Mouse (Mus musculus): ENCODE measurements at regions not wholly inside any gene's neighbourhood (a gene's known extent, or its start where the extent isn't known, plus 50 kb on each side); places are given as distances from the start of the nearest gene placed in this dataset.

DNA sequence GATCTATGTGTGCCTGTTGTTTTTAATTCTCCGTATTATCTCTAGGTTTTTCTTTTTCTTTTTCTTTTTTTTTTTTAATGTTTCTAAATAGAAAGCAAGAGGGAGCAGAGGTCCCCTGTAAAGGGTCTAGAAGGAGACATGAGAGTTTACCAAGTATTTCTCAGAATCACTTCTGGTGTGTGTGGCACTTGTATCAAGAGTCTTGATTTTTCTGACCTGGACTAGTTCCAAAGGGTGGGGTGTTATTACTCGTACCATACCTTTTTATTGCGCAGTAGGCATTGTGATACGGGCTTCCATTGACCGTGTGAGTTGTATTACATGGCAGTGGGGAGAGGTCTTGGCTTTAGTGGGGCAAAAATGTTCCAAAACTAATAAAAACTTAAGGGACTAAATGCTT, 63.2 kb upstream of the Bmp6 start:
- Histone ChIP-seq H3K4me1 (no peaks in the 10 kb centered on the region), H3K4me2 (no peak overlapping the region), H3K36me3 (no peaks in the 10 kb centered on the region), H3K4me3 (no peak overlapping the region), H3K9ac (no peak overlapping the region), H3K9me3 (no peaks in the 10 kb centered on the region), H3K27me3 (no peaks in the 10 kb centered on the region), H3K27ac (no peak overlapping the region)
- ATAC-seq (ENCODE audit: borderline replicate concordance, extremely low read depth, low FRiP score, low TSS enrichment): no peak
- WGBS: 77% methylated on average over 5 of the region's 5 CpGs

DNA sequence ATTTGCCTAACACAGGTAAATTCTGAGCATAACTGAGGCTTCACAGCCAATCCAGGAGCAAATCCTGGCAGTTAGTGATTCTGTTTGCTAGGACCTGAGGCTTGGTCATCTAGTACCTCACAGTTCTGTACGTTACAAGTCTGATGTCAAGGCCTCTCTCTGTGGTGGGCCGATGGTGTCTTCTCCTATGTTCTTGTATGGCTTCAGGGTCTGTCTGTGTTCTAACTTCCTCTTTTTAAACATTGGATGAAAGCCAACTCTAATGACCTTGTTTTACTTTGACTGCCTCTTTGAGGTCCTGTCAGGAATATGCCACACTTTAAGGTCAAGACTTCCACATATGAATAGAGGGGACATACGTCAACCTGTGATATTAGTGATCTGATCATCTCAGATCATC, 56.9 kb upstream of the Bmp6 start:
- Histone ChIP-seq H3K9ac (no peak overlapping the region), H3K4me1 (peaks cover 8% of the 10 kb centered on the region; the same call in 1 of the 2 replicates), H3K4me3 (no peak overlapping the region), H3K36me3 (no peaks in the 10 kb centered on the region), H3K27me3 (no peaks in the 10 kb centered on the region), H3K4me2 (no peak overlapping the region), H3K9me3 (no peaks in the 10 kb centered on the region), H3K27ac (no peak overlapping the region)
- ATAC-seq (ENCODE audit: borderline replicate concordance, extremely low read depth, low FRiP score, low TSS enrichment): no peak
- WGBS: 54% methylated on average over 3 of the region's 3 CpGs

DNA sequence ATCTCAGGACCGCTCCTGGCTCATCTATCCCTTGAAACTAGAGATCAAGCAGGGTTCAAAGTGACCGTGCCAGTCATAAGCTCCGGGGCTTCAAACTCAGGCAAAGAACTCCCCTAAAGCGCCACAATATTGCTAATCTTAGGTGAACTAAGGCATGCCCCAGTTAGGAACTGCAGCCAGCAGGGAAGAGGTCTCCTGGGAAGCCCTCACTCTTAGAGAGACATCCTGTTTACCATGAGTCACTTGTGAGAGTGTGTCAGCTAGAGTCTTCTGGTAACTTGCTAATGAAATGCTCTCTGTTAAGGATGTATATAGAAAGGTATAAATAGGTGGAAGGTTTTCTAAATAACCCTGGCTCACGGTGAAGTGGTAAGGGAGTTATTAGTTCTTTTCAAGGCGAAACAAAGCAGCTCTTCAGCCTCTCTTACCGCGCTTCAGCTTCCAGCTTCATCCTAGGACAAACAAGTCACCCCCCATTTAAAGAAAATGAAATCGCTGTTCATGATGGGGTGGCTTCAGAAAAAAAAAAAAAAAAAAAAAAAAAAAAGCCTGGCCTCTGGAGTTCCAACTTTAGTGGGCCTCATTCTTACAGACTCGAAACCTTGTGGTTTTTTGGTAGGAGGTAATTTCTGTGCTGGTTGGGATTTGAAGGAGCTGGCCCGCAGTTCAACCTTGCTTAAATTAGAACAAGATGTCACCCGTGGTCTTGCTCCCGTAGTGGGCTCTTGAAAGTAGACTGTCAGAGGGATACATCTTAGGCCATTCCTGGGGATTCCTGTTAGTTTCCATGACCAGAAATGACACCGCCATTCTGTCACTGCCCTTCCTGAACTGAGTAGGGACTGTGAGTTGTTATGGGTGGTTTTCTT, 56.1 kb upstream of the Bmp6 start:
- H3K27ac ChIP-seq: no peak overlapping the region
- WGBS: 82% methylated on average over 14 of the region's 14 CpGs
- H3K9me3 ChIP-seq: no peaks in the 10 kb centered on the region
- no peaks in the 10 kb centered on the region for H3K27me3 ChIP-seq
- peaks cover 8% of the 10 kb centered on the region; the same call in 1 of the 2 replicates for H3K4me1 ChIP-seq
- no peak overlapping the region for H3K9ac ChIP-seq
- H3K4me3 ChIP-seq: no peak overlapping the region
- ATAC-seq (ENCODE audit: borderline replicate concordance, extremely low read depth, low FRiP score, low TSS enrichment): no peak
- no peak overlapping the region for H3K4me2 ChIP-seq
- H3K36me3 ChIP-seq: no peaks in the 10 kb centered on the region

DNA sequence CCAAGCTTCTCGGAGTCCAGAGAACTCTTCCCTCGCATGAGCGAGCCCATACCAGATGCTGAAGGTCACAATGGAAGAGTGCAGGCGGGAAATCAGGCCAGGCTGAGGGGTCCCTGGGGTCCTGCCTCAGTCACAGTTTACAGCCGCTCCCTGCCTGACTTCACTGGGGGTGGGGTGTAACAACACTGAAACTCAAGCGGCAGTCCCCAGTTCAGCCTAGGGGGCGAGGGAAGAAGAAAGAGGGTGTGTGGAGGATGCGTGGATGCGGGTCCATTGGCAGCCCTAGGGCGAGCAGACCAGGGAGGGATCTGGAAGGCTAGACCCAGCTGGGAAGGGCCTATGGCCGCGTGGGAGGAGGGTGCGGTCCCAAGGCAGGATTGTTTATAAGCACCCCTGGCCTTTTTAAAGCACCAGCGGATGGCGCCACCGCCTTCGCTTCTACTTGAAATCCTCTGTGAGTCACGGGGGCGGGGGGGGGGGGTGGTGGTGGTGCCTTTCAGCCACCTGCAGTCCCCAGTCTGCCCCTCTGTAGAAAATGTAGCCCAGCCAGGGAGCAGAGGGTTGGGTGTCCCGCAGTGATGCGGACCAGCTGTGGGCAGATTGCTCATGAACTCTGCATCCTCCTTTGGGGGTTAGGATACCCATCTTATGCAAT, 54.5 kb upstream of the Bmp6 start:
- Histone ChIP-seq H3K27me3 (no peaks in the 10 kb centered on the region), H3K4me1 (peaks cover 8% of the 10 kb centered on the region; the same call in 1 of the 2 replicates), H3K36me3 (no peaks in the 10 kb centered on the region), H3K4me3 (no peak overlapping the region), H3K4me2 (peak overlapping the region; percentile 35), H3K9me3 (no peaks in the 10 kb centered on the region), H3K9ac (no peak overlapping the region), H3K27ac (no peak overlapping the region)
- WGBS: 32% methylated on average over 20 of the region's 21 CpGs
- ATAC-seq (ENCODE audit: borderline replicate concordance, extremely low read depth, low FRiP score, low TSS enrichment): peak; percentile 75

DNA sequence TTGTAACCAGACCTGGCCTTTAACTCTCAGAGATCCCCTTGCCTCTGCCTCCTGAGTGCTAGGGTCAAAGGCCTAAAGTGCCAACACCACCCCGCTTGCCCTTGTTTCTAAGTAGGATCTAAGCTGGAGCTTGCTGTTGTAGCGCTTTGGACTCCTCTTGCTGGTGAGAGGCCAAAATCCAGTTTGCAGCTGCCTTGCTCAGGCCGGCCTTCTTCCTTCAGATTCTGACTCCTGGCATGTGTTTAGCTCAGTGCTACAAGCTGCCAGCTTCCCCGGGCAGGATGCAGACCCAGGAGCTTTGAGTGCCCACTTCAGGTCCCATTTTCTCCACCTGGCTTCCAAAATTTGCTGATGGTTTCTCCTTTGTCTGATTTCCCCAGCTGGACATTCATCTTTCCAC, 53.4 kb upstream of the Bmp6 start:
- Histone ChIP-seq H3K4me2 (no peak overlapping the region), H3K9ac (no peak overlapping the region), H3K4me1 (peaks cover 8% of the 10 kb centered on the region; the same call in 1 of the 2 replicates), H3K4me3 (no peak overlapping the region), H3K27me3 (no peaks in the 10 kb centered on the region), H3K27ac (no peak overlapping the region), H3K36me3 (no peaks in the 10 kb centered on the region), H3K9me3 (no peaks in the 10 kb centered on the region)
- no peak for ATAC-seq (ENCODE audit: borderline replicate concordance, extremely low read depth, low FRiP score, low TSS enrichment)
- WGBS: 75% methylated on average over 4 of the region's 4 CpGs

Data from lung, embryonic 15.5 days (tissue).